Mouse (Mus musculus) embryonic facial prominence, embryonic 15.5 days (tissue): Measurements from ENCODE around the gene Caskin1. TPM values are rescaled to one million over a fixed set of nuclear protein-coding genes. Genes with fewer than 3 reads are reported as not detected.

Experiments
- ATAC-seq: fragments of 200-750 bp; cut with Nextera tagmentation; 2 replicates; pipeline ENCODE4 v1.8.0; 2017; ENCODE audit warnings: low read depth, moderate TSS enrichment; ENCODE audit not compliant: insufficient number of reproducible peaks, low FRiP score, low TSS enrichment
- H3K27ac ChIP-seq: fragments of 300-500 bp; sonication (generic); replicated peaks from 2 replicates; pipeline ENCODE4 v1.5.1; 2015; ENCODE audit warnings: mild to moderate bottlenecking, inconsistent platforms
- H3K27me3 ChIP-seq: fragments of 300-500 bp; sonication (generic); 2 replicates; pipeline ENCODE4 v1.6.1; 2015; ENCODE audit warnings: inconsistent platforms
- H3K36me3 ChIP-seq: fragments of 300-500 bp; sonication (generic); 2 replicates; pipeline ENCODE4 v1.6.1; 2015; ENCODE audit warnings: mild to moderate bottlenecking, inconsistent platforms
- H3K4me1 ChIP-seq: fragments of 300-500 bp; sonication (generic); 2 replicates; pipeline ENCODE4 v1.6.1; 2015; ENCODE audit warnings: inconsistent platforms
- H3K4me2 ChIP-seq: fragments of 300-500 bp; sonication (generic); replicated peaks from 2 replicates; pipeline ENCODE4 v1.6.1; 2015; ENCODE audit warnings: mild to moderate bottlenecking, inconsistent platforms
- H3K4me3 ChIP-seq: fragments of 300-500 bp; sonication (generic); replicated peaks from 2 replicates; pipeline ENCODE4 v1.5.1; 2015; ENCODE audit warnings: mild to moderate bottlenecking, inconsistent platforms
- H3K9ac ChIP-seq: fragments of 300-500 bp; sonication (generic); 2 replicates; pipeline ENCODE4 v1.6.1; 2015; ENCODE audit warnings: inconsistent platforms
- H3K9me3 ChIP-seq: fragments of 300-500 bp; sonication (generic); replicated peaks from 2 replicates; pipeline ENCODE4 v1.6.1; 2016; ENCODE audit warnings: inconsistent platforms
- WGBS: fragments of 180-500 bp; shearing (Covaris S2); methylation state at CpG from one replicate; pipeline ENCODE4 v1.1.7; 2015; 5-methylcytosine and 5-hydroxymethylcytosine counted together
- polyA plus RNA-seq: library from polyadenylated mRNA; unstranded; fragments of >200 nt; fragmentation: Nextera tagmentation; extraction: Ambion mirVana; gene quantifications from 2 replicates; pipeline ENCODE4 v1.2.1, GENCODE M21; 2015

Gene Caskin1
- polyA plus RNA-seq, 1 experiment from 2014 or later = 4.0 TPM

DNA sequence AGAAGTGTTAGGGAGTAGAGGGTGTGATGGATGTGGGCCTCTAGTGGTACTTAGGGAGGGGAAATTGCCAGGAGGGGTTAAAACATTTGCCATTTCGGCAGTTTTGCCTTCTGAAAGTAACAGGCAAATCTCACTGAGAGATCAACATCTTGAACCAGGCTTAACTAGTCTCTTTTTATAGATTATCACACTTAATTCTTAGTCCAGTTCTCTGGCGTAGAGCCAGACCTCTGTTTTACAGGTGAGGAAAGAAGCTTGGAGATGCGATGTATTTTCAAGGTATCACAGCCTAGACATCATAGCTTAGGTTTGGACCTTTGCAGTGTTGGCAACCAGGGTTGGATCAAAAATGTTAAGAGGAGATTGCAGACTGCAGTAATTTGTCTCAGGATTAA lies 62.6 kb downstream of the Caskin1 start:
- peak overlapping the region; percentile 66 for H3K4me2 ChIP-seq

DNA sequence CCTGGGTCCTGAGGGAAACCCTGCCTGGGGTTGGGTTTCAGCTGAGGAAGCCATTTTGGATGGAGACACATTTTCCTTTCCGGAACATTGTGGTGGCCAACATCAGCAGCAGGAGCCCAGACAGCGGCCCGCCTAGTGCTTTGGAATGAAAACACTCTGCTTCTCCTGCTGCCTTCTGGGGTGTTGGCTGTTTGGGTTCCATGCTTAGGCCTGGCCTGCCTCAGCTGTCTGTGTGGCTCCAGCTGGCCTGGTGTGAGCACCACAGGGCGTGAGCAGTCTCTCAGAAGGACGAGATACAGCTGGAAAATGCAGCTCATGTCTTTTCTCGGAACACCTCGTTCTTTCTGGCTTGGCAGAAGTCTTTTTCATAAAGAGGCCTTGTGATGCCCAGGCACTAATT lies 68.7 kb downstream of the Caskin1 start:
- H3K4me3 ChIP-seq = no peak overlapping the region
- no peak for ATAC-seq
- H3K27me3 ChIP-seq = no peaks in the 10 kb centered on the region
- 80% methylated on average over 7 of the region's 7 CpGs for WGBS
- no peak overlapping the region for H3K9ac ChIP-seq
- no peaks in the 10 kb centered on the region for H3K9me3 ChIP-seq
- no peaks in the 10 kb centered on the region for H3K36me3 ChIP-seq
- H3K4me1 ChIP-seq = peaks cover 41% of the 10 kb centered on the region
- H3K27ac ChIP-seq = peak overlapping the region; percentile 88
- no peak overlapping the region for H3K4me2 ChIP-seq

More for the DNA sequence above, 62.6 kb downstream of the Caskin1 start:
- no peak for ATAC-seq
- H3K4me3 ChIP-seq = peak overlapping the region; percentile 74
- 47% methylated on average over 3 of the region's 3 CpGs for WGBS
- peaks cover 31% of the 10 kb centered on the region for H3K4me1 ChIP-seq
- no peaks in the 10 kb centered on the region for H3K9me3 ChIP-seq
- H3K9ac ChIP-seq = peak overlapping the region; percentile 90
- H3K27ac ChIP-seq = peak overlapping the region; percentile 92; the same call in 1 of the 2 replicates
- H3K27me3 ChIP-seq = no peaks in the 10 kb centered on the region; the same call in 1 of the 2 replicates
- H3K36me3 ChIP-seq = no peaks in the 10 kb centered on the region

Other genes with a start within 250 kb of the Caskin1 start
- gene Ccnf, start 237.1 kb upstream of the Caskin1 start, polyA plus RNA-seq = 42.7 and 47.2 TPM in 2 replicates
- gene Abca17, start 137.5 kb upstream of the Caskin1 start, polyA plus RNA-seq = not detected in 2 replicates
- 8.1 and 8.3 TPM in 2 replicates for gene Abca3, start 136.7 kb upstream of the Caskin1 start, polyA plus RNA-seq
- 253 and 275 TPM in 2 replicates for gene Rnps1, start 74.0 kb upstream of the Caskin1 start, polyA plus RNA-seq
- gene Eci1, start 62.0 kb upstream of the Caskin1 start, polyA plus RNA-seq = 70.0 and 71.2 TPM in 2 replicates
- 13.0 and 17.2 TPM in 2 replicates for gene Dnase1l2, start 45.5 kb upstream of the Caskin1 start, polyA plus RNA-seq
- 37.0 and 39.8 TPM in 2 replicates for gene E4f1, start 18.3 kb upstream of the Caskin1 start, polyA plus RNA-seq
- 48.9 and 50.6 TPM in 2 replicates for gene Pgp, start 18.2 kb upstream of the Caskin1 start, polyA plus RNA-seq
- 0.43 and 0.44 TPM in 2 replicates for gene Bricd5, start 14.7 kb upstream of the Caskin1 start, polyA plus RNA-seq
- gene Mlst8, start 9.5 kb upstream of the Caskin1 start, polyA plus RNA-seq = 27.2 and 28.8 TPM in 2 replicates
- gene Traf7, start 39.3 kb downstream of the Caskin1 start, polyA plus RNA-seq = 92.8 and 95.7 TPM in 2 replicates
- gene Rab26, start 45.6 kb downstream of the Caskin1 start, polyA plus RNA-seq = 3.7 and 4.3 TPM in 2 replicates
- 32.6 and 36.7 TPM in 2 replicates for gene Pkd1, start 61.2 kb downstream of the Caskin1 start, polyA plus RNA-seq
- 57.8 and 64.4 TPM in 2 replicates for gene Tsc2, start 144.0 kb downstream of the Caskin1 start, polyA plus RNA-seq
- gene Nthl1, start 144.1 kb downstream of the Caskin1 start, polyA plus RNA-seq = 22.2 and 25.3 TPM in 2 replicates
- gene Slc9a3r2, start 161.7 kb downstream of the Caskin1 start, polyA plus RNA-seq = 64.4 and 65.9 TPM in 2 replicates
- 0.36 and 0.56 TPM in 2 replicates for gene Npw, start 169.9 kb downstream of the Caskin1 start, polyA plus RNA-seq
- 23.8 and 26.8 TPM in 2 replicates for gene Zfp598, start 181.1 kb downstream of the Caskin1 start, polyA plus RNA-seq
- gene Syngr3, start 201.4 kb downstream of the Caskin1 start, polyA plus RNA-seq = 2.0 and 2.9 TPM in 2 replicates
- 33.1 and 35.2 TPM in 2 replicates for gene Gfer, start 207.6 kb downstream of the Caskin1 start, polyA plus RNA-seq
- 3.8 and 5.8 TPM in 2 replicates for gene Noxo1, start 207.6 kb downstream of the Caskin1 start, polyA plus RNA-seq
- 61.3 and 63.4 TPM in 2 replicates for gene Tbl3, start 219.1 kb downstream of the Caskin1 start, polyA plus RNA-seq
- 0.16 and 0.24 TPM in 2 replicates for gene Rnf151, start 229.5 kb downstream of the Caskin1 start, polyA plus RNA-seq
- gene Rps2, start 229.5 kb downstream of the Caskin1 start, polyA plus RNA-seq = 1,508 and 1,594 TPM in 2 replicates
- 223 and 227 TPM in 2 replicates for gene Ndufb10, start 235.9 kb downstream of the Caskin1 start, polyA plus RNA-seq
- gene Rpl3l, start 239.2 kb downstream of the Caskin1 start, polyA plus RNA-seq = not detected in 2 replicates
- gene Msrb1, start 248.0 kb downstream of the Caskin1 start, polyA plus RNA-seq = 26.6 and 27.9 TPM in 2 replicates